Mouse (Mus musculus): ENCODE data around the gene Igsf21. TPM values are rescaled to one million over a fixed set of nuclear protein-coding genes. Genes with fewer than 3 reads are reported as not detected.
A peak's percentile ranks its signal among the peaks of the same experiment; 100 is the strongest.

The Igsf21 gene
- polyA plus RNA-seq, 1 experiment from 2014 or later: 16.5 TPM

GRCm38 (mm10) chr4:140103341-140104027 is 143.1 kb downstream of the Igsf21 start:
- Histone ChIP-seq H3K9me3 (ENCODE audit: control insufficient read depth, low read length) (no peaks in the 10 kb centered on the region), H3K9ac (ENCODE audit: low read length) (peak overlapping the region; percentile 48; the same call in 1 of the 2 replicates), H3K27me3 (ENCODE audit: control insufficient read depth, insufficient read depth, low read length) (peaks cover 7% of the 10 kb centered on the region), H3K4me3 (ENCODE audit: low read depth, low read length) (peak overlapping the region; percentile 20; the same call in 1 of the 2 replicates), H3K36me3 (ENCODE audit: control insufficient read depth, insufficient read depth, low read length) (no peaks in the 10 kb centered on the region), H3K27ac (ENCODE audit: low read depth, low read length) (peak overlapping the region; percentile 67), H3K4me2 (peak overlapping the region; percentile 46), H3K4me1 (ENCODE audit: control insufficient read depth, insufficient read depth, low read length) (peaks cover 19% of the 10 kb centered on the region)
- 1% methylated on average over 28 of the region's 28 CpGs for WGBS
- ATAC-seq (ENCODE audit: low FRiP score) (peak; percentile 57), DNase-seq (ENCODE audit: low spot score, missing footprints) (peak; percentile 93)

- DNase-seq (ENCODE audit: low spot score, missing footprints): peak; percentile 86
- H3K4me3 ChIP-seq (ENCODE audit: low read depth, low read length): no peak overlapping the region
- WGBS: 17% methylated on average over 11 of the region's 11 CpGs
- no peaks in the 10 kb centered on the region for H3K36me3 ChIP-seq (ENCODE audit: control insufficient read depth, insufficient read depth, low read length)
- H3K4me2 ChIP-seq: no peak overlapping the region
- H3K9ac ChIP-seq (ENCODE audit: low read length): no peak overlapping the region
- no peak overlapping the region for H3K27ac ChIP-seq (ENCODE audit: low read depth, low read length)
- H3K4me1 ChIP-seq (ENCODE audit: control insufficient read depth, insufficient read depth, low read length): peaks cover 19% of the 10 kb centered on the region
- ATAC-seq (ENCODE audit: low FRiP score): no peak
- no peaks in the 10 kb centered on the region for H3K9me3 ChIP-seq (ENCODE audit: control insufficient read depth, low read length)
- peaks cover 2% of the 10 kb centered on the region; the same call in 1 of the 2 replicates for H3K27me3 ChIP-seq (ENCODE audit: control insufficient read depth, insufficient read depth, low read length)
These were observed 143.9 kb downstream of the Igsf21 start for GRCm38 (mm10) chr4:140102581-140103200.

- H3K9me3 ChIP-seq (ENCODE audit: control insufficient read depth, low read length): no peaks in the 10 kb centered on the region
- DNase-seq (ENCODE audit: low spot score, missing footprints) (peak; percentile 91), ATAC-seq (ENCODE audit: low FRiP score) (no peak)
- no peak overlapping the region for H3K4me2 ChIP-seq
- no peaks in the 10 kb centered on the region for H3K36me3 ChIP-seq (ENCODE audit: control insufficient read depth, insufficient read depth, low read length)
- no peak overlapping the region for H3K9ac ChIP-seq (ENCODE audit: low read length)
- WGBS: 79% methylated on average over 5 of the region's 5 CpGs
- no peak overlapping the region for H3K27ac ChIP-seq (ENCODE audit: low read depth, low read length)
- H3K4me3 ChIP-seq (ENCODE audit: low read depth, low read length): no peak overlapping the region
- H3K27me3 ChIP-seq (ENCODE audit: control insufficient read depth, insufficient read depth, low read length): no peaks in the 10 kb centered on the region; the same call in 1 of the 2 replicates
- H3K4me1 ChIP-seq (ENCODE audit: control insufficient read depth, insufficient read depth, low read length): peaks cover 19% of the 10 kb centered on the region
These were observed 145.5 kb downstream of the Igsf21 start for GRCm38 (mm10) chr4:140101106-140101505.

- H3K4me1 ChIP-seq (ENCODE audit: control insufficient read depth, insufficient read depth, low read length): peaks cover 17% of the 10 kb centered on the region
- no peak overlapping the region for H3K27ac ChIP-seq (ENCODE audit: low read depth, low read length)
- DNase-seq (ENCODE audit: low spot score, missing footprints): peak; percentile 90
- H3K27me3 ChIP-seq (ENCODE audit: control insufficient read depth, insufficient read depth, low read length): no peaks in the 10 kb centered on the region; the same call in 1 of the 2 replicates
- H3K4me3 ChIP-seq (ENCODE audit: low read depth, low read length): no peak overlapping the region
- H3K9me3 ChIP-seq (ENCODE audit: control insufficient read depth, low read length): no peaks in the 10 kb centered on the region
- H3K9ac ChIP-seq (ENCODE audit: low read length): no peak overlapping the region
- no peak overlapping the region for H3K4me2 ChIP-seq
- 84% methylated on average over 1 of the region's 1 CpGs for WGBS
- no peak for ATAC-seq (ENCODE audit: low FRiP score)
- H3K36me3 ChIP-seq (ENCODE audit: control insufficient read depth, insufficient read depth, low read length): no peaks in the 10 kb centered on the region
These were observed 146.4 kb downstream of the Igsf21 start for GRCm38 (mm10) chr4:140100141-140100540.

GRCm38 (mm10) chr4:140096283-140096682 is 150.3 kb downstream of the Igsf21 start:
- no peak overlapping the region for H3K4me2 ChIP-seq
- 53% methylated on average over 2 of the region's 2 CpGs for WGBS
- no peak overlapping the region for H3K27ac ChIP-seq (ENCODE audit: low read depth, low read length)
- H3K36me3 ChIP-seq (ENCODE audit: control insufficient read depth, insufficient read depth, low read length): no peaks in the 10 kb centered on the region
- no peaks in the 10 kb centered on the region for H3K4me1 ChIP-seq (ENCODE audit: control insufficient read depth, insufficient read depth, low read length)
- no peaks in the 10 kb centered on the region for H3K9me3 ChIP-seq (ENCODE audit: control insufficient read depth, low read length)
- H3K27me3 ChIP-seq (ENCODE audit: control insufficient read depth, insufficient read depth, low read length): no peaks in the 10 kb centered on the region
- no peak overlapping the region for H3K9ac ChIP-seq (ENCODE audit: low read length)
- DNase-seq (ENCODE audit: low spot score, missing footprints) (peak; percentile 68), ATAC-seq (ENCODE audit: low FRiP score) (no peak)
- H3K4me3 ChIP-seq (ENCODE audit: low read depth, low read length): no peak overlapping the region

- no peak overlapping the region for H3K27ac ChIP-seq (ENCODE audit: low read depth, low read length)
- ATAC-seq (ENCODE audit: low FRiP score) (no peak), DNase-seq (ENCODE audit: low spot score, missing footprints) (peak; percentile 10)
- no peaks in the 10 kb centered on the region for H3K9me3 ChIP-seq (ENCODE audit: control insufficient read depth, low read length)
- H3K9ac ChIP-seq (ENCODE audit: low read length): no peak overlapping the region
- H3K36me3 ChIP-seq (ENCODE audit: control insufficient read depth, insufficient read depth, low read length): no peaks in the 10 kb centered on the region
- no peak overlapping the region for H3K4me3 ChIP-seq (ENCODE audit: low read depth, low read length)
- 87% methylated on average over 2 of the region's 2 CpGs for WGBS
- no peak overlapping the region for H3K4me2 ChIP-seq
- no peaks in the 10 kb centered on the region for H3K27me3 ChIP-seq (ENCODE audit: control insufficient read depth, insufficient read depth, low read length)
- no peaks in the 10 kb centered on the region for H3K4me1 ChIP-seq (ENCODE audit: control insufficient read depth, insufficient read depth, low read length)
These were observed 151.7 kb downstream of the Igsf21 start for GRCm38 (mm10) chr4:140094835-140095234.

- Histone ChIP-seq H3K4me3 (ENCODE audit: low read depth, low read length) (no peak overlapping the region), H3K4me2 (no peak overlapping the region), H3K27ac (ENCODE audit: low read depth, low read length) (no peak overlapping the region), H3K9me3 (ENCODE audit: control insufficient read depth, low read length) (no peaks in the 10 kb centered on the region), H3K36me3 (ENCODE audit: control insufficient read depth, insufficient read depth, low read length) (no peaks in the 10 kb centered on the region), H3K9ac (ENCODE audit: low read length) (no peak overlapping the region), H3K4me1 (ENCODE audit: control insufficient read depth, insufficient read depth, low read length) (no peaks in the 10 kb centered on the region), H3K27me3 (ENCODE audit: control insufficient read depth, insufficient read depth, low read length) (no peaks in the 10 kb centered on the region)
- ATAC-seq (ENCODE audit: low FRiP score) (no peak), DNase-seq (ENCODE audit: low spot score, missing footprints) (no peak)
- WGBS: 84% methylated on average over 11 of the region's 11 CpGs
These were observed 154.2 kb downstream of the Igsf21 start for GRCm38 (mm10) chr4:140092367-140092766.

GRCm38 (mm10) chr4:140091693-140092092 is 154.9 kb downstream of the Igsf21 start:
- H3K27me3 ChIP-seq (ENCODE audit: control insufficient read depth, insufficient read depth, low read length): no peaks in the 10 kb centered on the region
- H3K9ac ChIP-seq (ENCODE audit: low read length): no peak overlapping the region
- ATAC-seq (ENCODE audit: low FRiP score) (no peak), DNase-seq (ENCODE audit: low spot score, missing footprints) (peak; percentile 65)
- H3K27ac ChIP-seq (ENCODE audit: low read depth, low read length): no peak overlapping the region
- H3K9me3 ChIP-seq (ENCODE audit: control insufficient read depth, low read length): no peaks in the 10 kb centered on the region
- no peak overlapping the region for H3K4me2 ChIP-seq
- no peaks in the 10 kb centered on the region for H3K36me3 ChIP-seq (ENCODE audit: control insufficient read depth, insufficient read depth, low read length)
- WGBS: 68% methylated on average over 3 of the region's 3 CpGs
- H3K4me1 ChIP-seq (ENCODE audit: control insufficient read depth, insufficient read depth, low read length): no peaks in the 10 kb centered on the region
- H3K4me3 ChIP-seq (ENCODE audit: low read depth, low read length): no peak overlapping the region

- no peak overlapping the region for H3K4me3 ChIP-seq (ENCODE audit: low read depth, low read length)
- DNase-seq (ENCODE audit: low spot score, missing footprints) (peak; percentile 61), ATAC-seq (ENCODE audit: low FRiP score) (no peak)
- no peak overlapping the region for H3K4me2 ChIP-seq
- H3K9me3 ChIP-seq (ENCODE audit: control insufficient read depth, low read length): no peaks in the 10 kb centered on the region
- no peak overlapping the region for H3K9ac ChIP-seq (ENCODE audit: low read length)
- H3K36me3 ChIP-seq (ENCODE audit: control insufficient read depth, insufficient read depth, low read length): no peaks in the 10 kb centered on the region
- WGBS: 84% methylated on average over 4 of the region's 4 CpGs
- H3K27ac ChIP-seq (ENCODE audit: low read depth, low read length): no peak overlapping the region
- no peaks in the 10 kb centered on the region for H3K4me1 ChIP-seq (ENCODE audit: control insufficient read depth, insufficient read depth, low read length)
- H3K27me3 ChIP-seq (ENCODE audit: control insufficient read depth, insufficient read depth, low read length): no peaks in the 10 kb centered on the region
These were observed 156.9 kb downstream of the Igsf21 start for GRCm38 (mm10) chr4:140089676-140090075.

All from midbrain, embryonic 11.5 days (tissue).